Mouse (Mus musculus): ENCODE measurements around the gene Smurf2. TPM values are rescaled to one million over a fixed set of nuclear protein-coding genes. Genes with fewer than 3 reads are reported as not detected.

Gene Smurf2
- total and polyA plus RNA-seq, 3 experiments: 9.5 to 41.0 (median 39.9) TPM

DNA sequence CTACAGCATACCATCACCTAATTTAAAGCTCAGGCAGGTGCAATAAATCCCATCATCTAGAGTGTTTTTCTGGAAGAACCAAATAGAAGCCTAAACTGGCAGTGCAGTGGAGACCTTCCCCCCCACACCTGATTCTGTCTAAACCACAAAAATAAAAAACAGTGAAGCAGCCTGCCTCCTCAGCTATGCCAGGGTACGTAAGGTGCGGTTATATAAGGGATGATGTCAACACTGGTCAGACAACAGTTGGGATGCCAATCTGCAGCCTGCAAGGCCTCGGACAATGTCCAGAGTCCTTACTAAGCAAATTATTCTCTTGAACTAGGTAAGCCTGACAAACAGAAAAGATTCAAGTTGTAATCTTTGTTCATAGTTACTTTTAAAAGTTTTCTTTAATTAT is 78.5 kb downstream of the Smurf2 start:
- Histone ChIP-seq H3K9ac (ENCODE audit: low read depth, low read length) (no peak overlapping the region), H3K79me2 (replicated peaks; ENCODE audit: control insufficient read depth, insufficient read depth, low read length) (no peaks in the 10 kb centered on the region), H3K27me3 (ENCODE audit: control insufficient read depth, insufficient read depth, low read length) (no peaks in the 10 kb centered on the region), H3K27ac (no peak overlapping the region), H3K4me3 (no peak overlapping the region), H3K36me3 (ENCODE audit: control insufficient read depth, insufficient read depth, low read length) (peaks cover 14% of the 10 kb centered on the region), H3K4me1 (ENCODE audit: control insufficient read depth, insufficient read depth, low read length) (peaks cover 2% of the 10 kb centered on the region; the same call in 1 of the 2 replicates)
- intact Hi-C loops (cut with DNase I): no loop called here
- DNase-seq: no peak
- WGBS: 93% methylated on average over 3 of the region's 3 CpGs
- TF ChIP-seq EP300 (IDR thresholded peaks at IDR 0.05; ENCODE audit: insufficient read depth, low read depth, low read length) (no peak), POLR2A (IDR thresholded peaks at IDR 0.05; ENCODE audit: insufficient read depth, low read depth, low read length) (no peak), CTCF (IDR thresholded peaks at IDR 0.05) (no peak)

DNA sequence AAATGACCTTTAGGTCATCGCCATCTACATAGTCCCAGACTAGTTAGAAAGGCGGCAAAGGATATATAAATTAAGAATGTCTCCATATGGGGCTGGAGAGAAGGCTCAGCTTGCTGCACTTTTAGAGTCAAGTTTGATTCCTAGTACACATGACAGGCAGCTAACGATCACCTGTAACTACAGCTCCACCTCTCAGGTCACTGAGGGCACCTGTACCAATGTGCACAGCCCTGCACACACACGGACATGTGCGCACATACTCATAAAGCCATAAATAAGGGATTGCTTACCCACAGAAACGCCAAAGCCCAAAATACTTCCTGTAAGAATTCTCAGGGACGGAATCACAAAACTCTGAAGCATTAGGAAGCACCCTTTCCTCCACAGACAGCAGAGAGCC is 92.4 kb downstream of the Smurf2 start:
- DNase-seq: no peak
- 93% methylated on average over 7 of the region's 7 CpGs for WGBS
- Histone ChIP-seq H3K4me3 (no peak overlapping the region), H3K79me2 (replicated peaks; ENCODE audit: control insufficient read depth, insufficient read depth, low read length) (no peaks in the 10 kb centered on the region), H3K4me1 (ENCODE audit: control insufficient read depth, insufficient read depth, low read length) (no peaks in the 10 kb centered on the region), H3K27me3 (ENCODE audit: control insufficient read depth, insufficient read depth, low read length) (no peaks in the 10 kb centered on the region), H3K27ac (no peak overlapping the region), H3K36me3 (ENCODE audit: control insufficient read depth, insufficient read depth, low read length) (peaks cover 2% of the 10 kb centered on the region), H3K9ac (ENCODE audit: low read depth, low read length) (no peak overlapping the region)
- TF ChIP-seq CTCF (IDR thresholded peaks at IDR 0.05): no peak
- no peak for TF ChIP-seq EP300 (IDR thresholded peaks at IDR 0.05; ENCODE audit: insufficient read depth, low read depth, low read length)
- TF ChIP-seq POLR2A (IDR thresholded peaks at IDR 0.05; ENCODE audit: insufficient read depth, low read depth, low read length): no peak
- intact Hi-C loops (cut with DNase I): no loop called here

DNA sequence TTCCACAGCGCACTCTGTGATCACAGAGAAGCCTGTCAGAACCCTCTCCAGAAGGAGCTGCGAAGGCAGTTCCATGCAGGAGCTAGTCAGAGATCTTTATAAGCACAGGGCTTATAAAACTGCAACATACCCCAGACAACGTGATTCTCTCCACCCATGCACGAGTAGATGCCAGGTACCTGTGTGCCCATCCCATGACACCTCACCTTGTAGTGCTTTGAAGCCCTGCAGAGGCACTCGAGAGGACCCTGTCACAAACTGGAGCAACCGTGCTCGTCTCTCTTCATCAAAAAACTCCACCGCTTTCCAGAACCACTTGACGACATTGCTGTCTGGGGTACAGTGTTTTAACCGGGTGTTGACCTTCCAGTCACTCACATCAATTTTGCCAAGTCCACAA is 96.1 kb downstream of the Smurf2 start:
- H3K36me3 ChIP-seq (ENCODE audit: control insufficient read depth, insufficient read depth, low read length): peaks cover 7% of the 10 kb centered on the region; the same call in 1 of the 2 replicates
- WGBS: 85% methylated on average over 10 of the region's 10 CpGs
- no peaks in the 10 kb centered on the region for H3K27me3 ChIP-seq (ENCODE audit: control insufficient read depth, insufficient read depth, low read length)
- no peak overlapping the region for H3K27ac ChIP-seq
- TF ChIP-seq CTCF (IDR thresholded peaks at IDR 0.05) (no peak), POLR2A (IDR thresholded peaks at IDR 0.05; ENCODE audit: insufficient read depth, low read depth, low read length) (no peak), EP300 (IDR thresholded peaks at IDR 0.05; ENCODE audit: insufficient read depth, low read depth, low read length) (no peak)
- no peak for DNase-seq
- intact Hi-C loops (cut with DNase I): no loop called here
- H3K4me3 ChIP-seq: no peak overlapping the region
- H3K79me2 ChIP-seq (replicated peaks; ENCODE audit: control insufficient read depth, insufficient read depth, low read length): no peaks in the 10 kb centered on the region
- H3K9ac ChIP-seq (ENCODE audit: low read depth, low read length): no peak overlapping the region
- H3K4me1 ChIP-seq (ENCODE audit: control insufficient read depth, insufficient read depth, low read length): peaks cover 6% of the 10 kb centered on the region

DNA sequence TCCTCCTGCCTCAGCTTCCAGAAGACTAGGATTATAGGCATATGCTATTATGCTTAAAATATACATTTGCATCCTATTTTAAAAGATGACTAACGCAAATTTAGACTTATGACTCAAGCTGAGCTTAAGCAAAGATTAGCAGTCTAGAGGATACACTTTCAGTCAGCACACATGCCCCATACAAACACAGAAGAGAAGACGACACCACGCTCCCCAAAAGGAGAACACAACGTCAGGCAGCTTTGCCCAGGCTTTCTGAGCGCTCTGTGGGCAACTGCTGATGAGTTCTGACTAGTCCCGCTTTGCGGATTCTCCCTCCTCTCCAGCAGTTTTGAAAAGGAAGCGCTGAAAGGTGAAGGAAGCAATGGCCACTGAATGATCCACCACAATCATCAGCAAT is 96.8 kb downstream of the Smurf2 start:
- H3K27ac ChIP-seq: no peak overlapping the region
- H3K4me3 ChIP-seq: no peak overlapping the region
- H3K4me1 ChIP-seq (ENCODE audit: control insufficient read depth, insufficient read depth, low read length): peaks cover 6% of the 10 kb centered on the region
- intact Hi-C loops (cut with DNase I): no loop called here
- no peak overlapping the region for H3K9ac ChIP-seq (ENCODE audit: low read depth, low read length)
- DNase-seq: no peak
- H3K36me3 ChIP-seq (ENCODE audit: control insufficient read depth, insufficient read depth, low read length): peaks cover 7% of the 10 kb centered on the region
- no peaks in the 10 kb centered on the region for H3K27me3 ChIP-seq (ENCODE audit: control insufficient read depth, insufficient read depth, low read length)
- TF ChIP-seq POLR2A (IDR thresholded peaks at IDR 0.05; ENCODE audit: insufficient read depth, low read depth, low read length) (no peak), EP300 (IDR thresholded peaks at IDR 0.05; ENCODE audit: insufficient read depth, low read depth, low read length) (no peak), CTCF (IDR thresholded peaks at IDR 0.05) (no peak)
- 95% methylated on average over 8 of the region's 8 CpGs for WGBS
- no peaks in the 10 kb centered on the region for H3K79me2 ChIP-seq (replicated peaks; ENCODE audit: control insufficient read depth, insufficient read depth, low read length)

DNA sequence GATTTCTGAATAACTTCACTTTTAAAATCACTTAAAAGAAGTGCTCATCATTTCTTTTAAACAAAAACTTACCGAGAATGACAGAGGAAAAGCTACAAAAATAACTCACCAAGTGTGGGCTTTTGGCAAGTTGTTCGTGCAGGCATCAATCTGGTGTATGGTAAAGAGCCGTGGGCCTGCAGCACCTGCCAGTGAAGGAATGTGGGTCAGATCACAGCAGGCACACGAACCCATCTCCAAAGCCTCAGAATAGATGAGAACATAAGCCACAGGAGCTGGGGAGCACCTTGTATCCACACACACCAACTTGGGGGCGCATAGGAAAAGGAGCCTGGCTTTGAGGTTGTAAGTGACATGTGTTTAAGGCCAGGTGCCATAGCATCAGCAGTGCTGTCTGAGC is 97.6 kb downstream of the Smurf2 start:
- no peaks in the 10 kb centered on the region for H3K79me2 ChIP-seq (replicated peaks; ENCODE audit: control insufficient read depth, insufficient read depth, low read length)
- H3K4me1 ChIP-seq (ENCODE audit: control insufficient read depth, insufficient read depth, low read length): peaks cover 6% of the 10 kb centered on the region
- no peak overlapping the region for H3K27ac ChIP-seq
- H3K9ac ChIP-seq (ENCODE audit: low read depth, low read length): no peak overlapping the region
- H3K36me3 ChIP-seq (ENCODE audit: control insufficient read depth, insufficient read depth, low read length): peaks cover 11% of the 10 kb centered on the region
- no peak for TF ChIP-seq CTCF (IDR thresholded peaks at IDR 0.05)
- TF ChIP-seq EP300 (IDR thresholded peaks at IDR 0.05; ENCODE audit: insufficient read depth, low read depth, low read length): no peak
- no peak for TF ChIP-seq POLR2A (IDR thresholded peaks at IDR 0.05; ENCODE audit: insufficient read depth, low read depth, low read length)
- WGBS: 79% methylated on average over 5 of the region's 5 CpGs
- intact Hi-C loops (cut with DNase I): no loop called here
- no peak overlapping the region for H3K4me3 ChIP-seq
- H3K27me3 ChIP-seq (ENCODE audit: control insufficient read depth, insufficient read depth, low read length): no peaks in the 10 kb centered on the region
- no peak for DNase-seq

DNA sequence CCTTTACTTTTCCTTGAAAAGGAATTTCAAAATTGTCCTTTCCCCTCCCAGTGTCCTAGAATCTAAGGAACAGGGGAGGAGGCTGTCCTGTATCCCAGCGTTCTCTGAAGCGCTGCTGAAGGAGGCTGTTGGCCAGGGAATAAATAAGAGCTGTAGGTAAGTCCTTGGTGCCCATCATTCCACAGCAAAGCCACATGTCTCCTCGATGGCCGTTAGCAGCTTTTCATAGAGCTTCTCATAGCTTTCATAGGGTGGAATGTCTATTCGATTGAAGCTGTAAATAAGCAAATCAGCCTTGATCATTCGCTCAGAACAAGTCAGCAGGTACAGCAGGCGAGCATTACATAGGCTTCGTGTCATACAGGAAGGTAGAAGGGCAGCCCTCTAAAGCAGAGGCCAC is 98.0 kb downstream of the Smurf2 start:
- H3K4me1 ChIP-seq (ENCODE audit: control insufficient read depth, insufficient read depth, low read length): peaks cover 6% of the 10 kb centered on the region
- TF ChIP-seq CTCF (IDR thresholded peaks at IDR 0.05): no peak
- TF ChIP-seq EP300 (IDR thresholded peaks at IDR 0.05; ENCODE audit: insufficient read depth, low read depth, low read length): no peak
- no peak for TF ChIP-seq POLR2A (IDR thresholded peaks at IDR 0.05; ENCODE audit: insufficient read depth, low read depth, low read length)
- H3K36me3 ChIP-seq (ENCODE audit: control insufficient read depth, insufficient read depth, low read length): peaks cover 11% of the 10 kb centered on the region
- no peak for DNase-seq
- WGBS: 83% methylated on average over 8 of the region's 8 CpGs
- no peak overlapping the region for H3K27ac ChIP-seq
- intact Hi-C loops (cut with DNase I): no loop called here
- H3K79me2 ChIP-seq (replicated peaks; ENCODE audit: control insufficient read depth, insufficient read depth, low read length): no peaks in the 10 kb centered on the region
- no peaks in the 10 kb centered on the region for H3K27me3 ChIP-seq (ENCODE audit: control insufficient read depth, insufficient read depth, low read length)
- no peak overlapping the region for H3K9ac ChIP-seq (ENCODE audit: low read depth, low read length)
- no peak overlapping the region for H3K4me3 ChIP-seq
